Mouse (Mus musculus) embryo, embryonic 11.5 days (tissue): Measurements from ENCODE around the gene Ezh2.
A peak's percentile ranks its signal among the peaks of the same experiment; 100 is the strongest.
"Not testable (repeated sequence)": the region's sequence is repeated elsewhere in the genome, so short reads cannot be mapped to it uniquely, and the experiment has no call there.

ENCODE experiments used
- DNase-seq: peaks from one replicate; pipeline ENCODE4 v3.0.0-alpha.2; 2012; ENCODE audit warnings: low read depth, low spot score

Ezh2 gene

GRCm38 (mm10) chr6:47594926-47595623 lies at the start of gene Ezh2:
Gene Ezh2, minus strand, starts transcription at chr6:47595341.
- peak; percentile 95 for DNase-seq

DNA sequence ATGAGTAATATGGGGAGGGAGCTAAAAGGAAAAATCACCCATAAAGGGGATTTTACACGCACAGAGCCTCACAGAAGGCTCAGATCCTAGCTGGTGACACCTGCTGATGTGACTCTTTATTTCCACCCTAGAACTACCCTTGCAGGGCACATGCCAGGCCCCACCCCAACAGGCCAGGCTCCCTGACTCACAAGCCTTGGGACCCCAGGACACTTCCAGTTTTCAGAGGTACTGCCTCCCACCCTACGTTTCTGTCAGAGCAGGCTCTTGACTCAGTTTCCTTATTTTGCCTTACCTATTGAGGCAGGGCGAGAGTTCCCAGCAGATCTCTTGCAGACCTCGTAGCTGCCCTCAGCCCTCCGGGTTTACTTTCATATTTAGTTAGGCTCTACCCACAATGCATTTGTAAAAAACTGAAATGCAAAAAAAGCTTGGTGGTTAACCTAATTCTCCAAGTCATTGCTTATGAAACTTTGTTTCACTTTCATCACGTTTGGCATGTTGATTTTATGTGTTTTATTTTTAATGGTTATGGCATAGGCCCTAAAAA lies 41.5 kb upstream of the Ezh2 start:
- no peak for DNase-seq

- no peak for DNase-seq
These were observed 40.9 kb upstream of the Ezh2 start for GRCm38 (mm10) chr6:47635995-47636526.

DNA sequence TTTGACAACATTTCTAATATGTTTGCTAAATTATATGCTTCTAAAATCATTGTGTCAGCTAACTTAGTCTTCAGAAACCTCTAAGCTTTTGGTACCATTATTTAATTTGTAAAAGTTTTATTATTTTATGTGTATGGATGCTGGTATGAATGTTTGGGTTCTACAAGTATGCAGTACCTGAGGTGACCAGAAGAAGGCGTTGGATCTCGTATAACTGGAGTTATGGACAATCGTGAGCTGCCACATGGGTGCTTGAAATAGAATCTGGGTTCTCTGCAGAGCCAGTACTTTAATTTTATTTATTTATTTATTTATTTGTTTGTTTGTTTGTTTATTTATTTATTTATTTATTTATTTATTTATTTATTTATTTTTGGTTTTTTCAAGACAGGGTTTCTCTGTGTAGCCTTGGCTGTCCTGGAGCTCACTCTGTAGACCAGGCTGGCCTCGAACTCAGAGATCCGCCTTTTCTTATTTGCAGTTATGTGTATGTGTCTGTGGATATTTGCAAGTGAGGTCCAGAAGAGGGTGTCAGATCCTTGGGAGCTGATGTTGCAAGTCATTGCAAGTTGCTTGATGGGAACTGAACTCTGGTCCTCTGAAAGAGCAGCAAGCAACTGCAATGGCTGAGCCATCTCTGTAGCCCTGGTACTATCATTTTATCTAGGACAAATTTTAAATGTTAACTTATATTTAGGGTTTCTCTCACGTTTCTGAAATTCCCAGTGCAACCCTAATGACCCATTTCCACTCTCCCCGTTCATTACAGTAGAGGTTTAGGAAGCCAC lies 40.3 kb upstream of the Ezh2 start:
- DNase-seq, result no peak

- DNase-seq, result no peak
These were observed 38.3 kb upstream of the Ezh2 start for GRCm38 (mm10) chr6:47633467-47633866.

DNA sequence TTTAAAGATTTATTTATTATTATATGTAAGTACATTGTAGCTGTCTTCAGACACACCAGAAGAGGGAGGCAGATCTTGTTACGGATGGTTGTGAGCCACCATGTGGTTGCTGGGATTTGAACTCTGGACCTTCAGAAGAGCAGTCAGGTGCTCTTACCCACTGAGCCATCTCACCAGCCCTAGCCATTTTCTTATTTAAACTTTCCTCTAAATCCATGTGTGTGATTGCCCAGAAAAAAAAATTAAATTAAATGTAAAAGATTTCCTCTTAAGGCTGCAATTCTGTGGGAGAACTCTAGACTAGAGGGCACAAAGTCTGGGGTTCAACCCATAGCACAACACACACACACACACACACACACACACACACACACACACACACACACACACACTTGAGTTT lies 34.9 kb upstream of the Ezh2 start:
- not testable (repeated sequence) for DNase-seq

DNA sequence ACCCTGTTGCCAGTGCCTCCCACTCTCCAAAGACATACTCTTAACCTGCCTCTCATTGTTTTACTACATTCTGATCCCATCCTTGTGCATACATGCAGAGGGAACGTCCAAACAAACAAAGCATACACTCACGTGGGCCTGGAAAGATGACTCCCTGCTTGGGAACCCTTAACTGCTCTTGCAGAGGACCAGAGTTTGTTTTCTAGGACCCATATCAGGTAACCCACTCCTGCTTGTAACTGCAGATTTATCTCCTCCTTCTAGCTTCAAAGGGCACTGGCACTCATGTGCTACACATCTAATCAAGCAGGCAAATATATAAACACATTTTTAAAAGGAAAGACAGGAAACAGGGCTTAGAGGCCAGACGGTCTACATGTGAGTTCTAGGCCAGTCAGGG lies 32.8 kb upstream of the Ezh2 start:
- DNase-seq, result no peak

DNA sequence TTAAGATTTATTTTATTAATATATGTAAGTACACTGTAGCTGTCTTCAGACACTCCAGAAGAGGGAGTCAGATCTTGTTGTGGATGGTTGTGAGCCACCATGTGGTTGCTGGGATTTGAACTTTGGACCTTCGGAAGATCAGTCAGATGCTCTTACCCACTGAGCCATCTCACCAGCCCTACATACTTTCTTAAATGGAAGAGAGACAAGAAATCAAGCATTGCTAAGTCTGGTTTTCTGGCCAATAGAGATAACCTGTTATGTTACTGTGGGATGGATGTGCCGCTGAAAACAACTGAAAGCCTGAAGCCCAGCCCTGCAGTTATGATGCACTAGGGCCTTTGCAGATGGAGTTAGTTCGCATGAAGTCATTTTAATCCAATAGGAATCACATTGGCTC lies 31.8 kb upstream of the Ezh2 start:
- DNase-seq, result not testable (repeated sequence)

GRCm38 (mm10) chr6:47621039-47621438 lies 25.9 kb upstream of the Ezh2 start:
- DNase-seq, result no peak

DNA sequence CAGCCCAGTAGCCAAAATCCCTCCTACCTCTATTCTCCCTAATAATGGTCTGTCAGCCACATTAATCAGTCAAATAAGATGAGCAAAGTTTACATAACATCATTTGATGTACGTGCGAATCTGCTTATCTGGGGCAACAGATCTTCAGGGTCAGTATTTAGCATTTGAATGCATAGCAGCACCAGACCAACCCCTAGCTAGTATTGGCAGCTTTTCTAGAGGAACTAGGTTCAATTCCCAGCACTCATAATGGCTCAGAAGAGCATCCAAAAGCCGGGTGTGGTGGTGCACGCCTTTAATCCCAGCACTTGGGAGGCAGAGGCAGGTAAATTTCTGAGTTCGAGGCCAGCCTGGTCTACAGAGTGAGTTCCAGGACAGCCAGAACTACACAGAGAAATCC lies 13.2 kb upstream of the Ezh2 start:
- DNase-seq, result not testable (repeated sequence)

- DNase-seq, result no peak
These were observed 6.8 kb upstream of the Ezh2 start for GRCm38 (mm10) chr6:47601931-47602330.

DNA sequence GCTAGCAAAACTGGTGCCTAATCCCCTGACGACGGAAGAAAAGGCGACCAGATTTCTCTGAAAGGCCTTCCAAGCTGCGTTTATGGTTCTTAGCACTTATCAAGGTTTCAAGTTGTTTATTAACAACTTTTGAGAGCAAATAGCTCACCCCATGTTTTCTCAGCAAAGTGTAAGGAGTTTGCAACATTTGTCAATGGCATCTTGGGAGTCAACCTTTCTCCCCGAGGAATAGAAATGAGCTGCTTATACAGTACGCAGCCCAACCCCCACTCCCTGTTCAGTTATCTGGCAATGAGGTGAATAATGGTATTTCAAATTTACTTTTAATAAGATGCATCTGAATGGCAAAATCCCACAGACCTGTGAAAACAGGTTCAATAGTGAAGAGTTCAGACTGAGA lies 555 bp upstream of the Ezh2 start:
- no peak for DNase-seq

DNA sequence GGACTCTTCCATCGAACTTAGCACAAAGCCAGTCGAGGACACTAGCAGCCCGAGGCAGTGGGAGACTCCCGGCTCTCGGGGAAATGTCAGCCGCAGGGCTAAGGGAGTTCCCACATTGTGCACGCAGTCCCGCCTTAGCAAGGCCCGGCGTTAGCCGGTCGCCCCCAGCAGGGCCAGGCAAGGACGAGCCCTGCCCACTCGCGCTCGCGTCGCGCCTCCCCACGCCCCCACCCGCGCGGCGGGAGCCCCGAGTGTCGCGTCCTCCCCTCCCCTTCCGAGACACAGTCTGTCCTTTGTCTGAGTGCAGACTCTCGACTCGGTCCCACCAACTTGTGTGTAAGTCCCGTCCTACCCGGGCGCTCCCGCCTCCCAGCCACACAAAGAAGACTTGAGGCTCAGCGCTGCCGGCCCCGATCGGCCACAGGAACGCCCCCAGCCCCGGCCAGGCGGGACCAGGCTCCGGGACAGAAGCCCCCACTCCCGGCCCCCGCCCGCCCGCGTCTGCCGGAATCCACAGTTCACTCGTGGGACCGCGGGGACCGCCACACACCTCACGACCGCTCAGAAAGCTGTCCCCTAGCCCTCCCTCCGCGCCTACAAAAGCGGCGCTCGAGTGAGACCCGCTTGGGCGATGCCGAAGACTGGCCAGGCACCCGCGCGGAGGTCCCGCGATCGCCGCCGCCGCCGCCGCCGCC lies 853 bp downstream of the Ezh2 start:
- DNase-seq, result peak; percentile 65

DNA sequence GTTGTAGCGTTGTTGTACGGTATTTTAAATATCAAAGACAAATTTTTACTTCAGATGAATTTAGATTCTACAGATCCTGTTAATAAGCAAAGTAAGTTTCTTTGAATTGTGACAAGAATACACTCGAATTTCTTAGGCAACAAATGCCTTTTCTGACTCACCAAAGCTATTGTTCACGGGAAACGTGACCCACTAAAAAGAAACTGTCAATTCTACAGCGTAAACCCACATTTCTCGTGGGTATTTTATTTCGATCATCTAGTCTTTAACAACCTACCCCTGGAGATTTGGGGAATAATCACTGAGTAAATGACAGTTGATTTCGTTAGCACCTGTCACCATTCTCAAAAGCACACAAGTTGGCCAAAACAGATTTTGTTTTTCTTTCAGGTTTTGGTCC lies 1.6 kb downstream of the Ezh2 start:
- peak; percentile 1 for DNase-seq

- DNase-seq, result not testable (repeated sequence)
These were observed 7.8 kb downstream of the Ezh2 start for GRCm38 (mm10) chr6:47587332-47587731.

DNA sequence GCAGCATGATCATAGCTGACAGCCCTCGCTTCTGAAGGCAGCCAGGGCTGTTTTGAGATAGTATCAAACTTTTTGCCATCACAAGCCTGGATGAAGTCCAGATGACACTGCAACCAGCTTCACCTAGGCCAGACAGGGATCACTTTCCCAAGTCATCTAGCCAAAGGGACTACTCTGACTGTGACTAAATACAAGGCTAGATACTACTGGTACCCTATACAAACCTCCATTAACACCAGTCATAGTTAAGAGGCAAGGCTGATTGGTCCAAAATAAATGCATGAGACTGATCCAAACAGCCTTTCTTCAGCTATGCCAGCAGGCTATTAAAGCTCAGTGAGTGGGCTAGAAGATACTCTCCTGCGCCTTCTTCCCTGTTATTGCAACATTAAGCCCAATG lies 22.3 kb downstream of the Ezh2 start:
- no peak for DNase-seq

- DNase-seq, result no peak
These were observed 29.7 kb downstream of the Ezh2 start for GRCm38 (mm10) chr6:47565326-47566035.

DNA sequence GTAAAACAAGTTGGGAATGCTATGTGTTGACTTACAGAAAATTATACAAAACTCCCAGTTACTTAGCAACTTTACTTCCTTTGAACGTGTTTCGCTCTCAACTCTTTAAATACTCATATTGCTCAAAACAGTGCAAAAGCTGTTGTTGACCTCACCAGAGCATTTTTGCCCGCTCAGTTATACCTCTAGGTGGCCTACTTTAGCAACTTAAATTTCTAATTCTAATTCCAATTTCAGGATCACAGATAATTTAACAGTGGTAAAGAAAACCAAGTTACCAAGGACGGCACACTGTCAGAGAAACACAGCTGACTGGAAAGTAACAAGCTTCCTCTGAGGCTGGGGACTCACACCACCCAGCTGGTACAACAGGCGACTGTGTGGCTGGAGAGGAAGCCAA lies 33.7 kb downstream of the Ezh2 start:
- DNase-seq, result no peak

DNA sequence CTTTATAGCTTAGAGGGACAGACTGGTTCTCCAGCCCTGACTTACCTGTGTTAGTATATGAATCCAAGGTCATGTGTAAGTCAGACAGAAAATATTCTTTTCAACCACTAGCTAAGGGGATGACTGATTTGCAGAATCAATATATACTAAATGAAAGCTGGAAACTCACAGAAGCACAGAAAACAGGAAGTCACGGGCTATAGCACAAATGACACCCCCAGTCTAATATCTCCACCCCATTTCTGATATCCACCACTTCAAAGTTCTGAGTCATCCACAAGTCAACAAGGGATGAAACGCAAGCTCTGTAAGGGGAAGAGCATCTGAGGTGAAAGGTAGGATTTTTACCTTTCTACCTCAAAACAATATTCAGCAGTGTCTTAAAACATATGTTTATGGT lies 34.3 kb downstream of the Ezh2 start:
- DNase-seq, result no peak

DNA sequence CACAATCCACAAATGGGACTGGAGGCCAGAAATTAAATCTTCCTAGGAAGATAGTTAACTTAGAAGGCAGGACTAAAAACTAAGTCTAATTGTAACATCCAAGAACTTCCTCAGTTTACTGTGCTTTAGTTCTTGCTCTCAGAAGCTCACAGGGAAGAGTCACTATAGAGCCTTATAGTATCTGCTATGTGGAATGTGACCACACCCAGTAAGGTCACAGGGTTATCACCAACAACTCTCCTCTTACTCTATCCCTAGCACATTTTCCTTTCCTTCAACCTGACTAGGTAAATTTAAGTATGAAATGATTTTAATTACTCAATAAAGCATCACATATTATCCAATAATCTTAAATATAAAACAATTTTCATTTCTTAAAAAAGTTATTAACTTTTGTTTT lies 34.7 kb downstream of the Ezh2 start:
- no peak for DNase-seq

DNA sequence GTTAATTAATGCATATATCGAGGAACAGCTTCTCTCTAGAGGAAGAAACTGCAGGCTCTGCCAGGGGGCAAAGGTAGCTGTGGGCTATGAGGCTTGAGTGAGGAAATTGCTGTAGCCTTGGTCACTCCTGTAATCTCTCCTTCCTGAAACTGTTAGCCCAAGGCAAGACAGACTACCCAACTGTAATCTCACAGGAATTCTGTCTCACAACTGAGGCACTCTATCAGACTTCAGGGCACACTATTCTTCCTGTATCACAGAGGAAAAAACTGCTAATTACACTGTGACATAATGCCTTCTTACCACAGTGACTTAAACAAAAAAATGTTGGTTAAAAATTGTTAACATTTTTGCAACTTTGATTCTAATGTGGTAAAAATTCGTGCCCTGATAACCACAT lies 35.9 kb downstream of the Ezh2 start:
- no peak for DNase-seq
